Mouse (Mus musculus): ENCODE measurements at regions not wholly inside any gene's neighbourhood (a gene's known extent, or its start where the extent isn't known, plus 50 kb on each side); places are given as distances from the start of the nearest gene placed in this dataset.

GRCm38 (mm10) chr4:105560055-105560454 is 229.6 kb upstream of the Gm12728 start:
- no peak for DNase-seq (ENCODE audit: low spot score in 2 of 2)

DNA sequence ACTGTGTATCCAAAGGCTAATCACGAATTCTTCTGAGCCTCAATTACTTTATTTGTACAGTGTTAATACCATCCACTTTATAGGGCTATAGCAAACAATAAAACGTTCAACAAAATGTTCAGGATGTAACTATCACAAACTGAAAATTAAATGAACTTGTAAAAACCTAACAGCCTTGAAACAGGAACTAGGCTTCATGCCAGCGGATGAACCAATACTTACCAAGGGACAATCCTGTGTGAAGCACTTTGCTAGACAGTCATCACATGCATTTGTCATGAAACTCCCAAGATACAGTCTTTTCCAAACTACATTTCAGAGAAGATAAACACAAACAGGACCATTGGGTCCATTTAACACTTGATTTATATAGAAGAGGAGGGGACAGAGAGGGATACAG is 228.9 kb upstream of the Gm12728 start:
- DNase-seq (ENCODE audit: low spot score in 2 of 2): no peak

GRCm38 (mm10) chr4:105561611-105562010 is 228.1 kb upstream of the Gm12728 start:
- no peak for DNase-seq (ENCODE audit: low spot score in 2 of 2)

DNA sequence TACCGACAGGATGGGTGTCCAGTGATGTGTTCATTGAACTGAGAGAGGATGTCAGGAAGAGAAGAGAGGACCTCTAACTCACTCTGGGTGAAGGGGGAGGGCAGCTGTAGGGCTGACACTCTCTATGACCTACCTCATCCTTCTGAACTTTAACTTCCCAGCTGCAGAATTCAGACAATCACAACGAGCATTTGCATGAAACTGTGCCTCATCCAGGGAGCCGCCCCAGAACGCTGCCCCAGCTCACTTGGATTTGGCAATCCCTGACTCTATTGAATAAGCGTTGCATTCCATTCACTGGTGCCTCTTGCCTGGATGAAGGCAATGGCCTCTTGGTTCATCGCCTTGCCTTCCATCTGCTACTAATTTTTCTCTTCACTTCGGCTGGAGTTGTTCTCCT is 223.9 kb upstream of the Gm12728 start:
- no peak for DNase-seq (ENCODE audit: low spot score in 2 of 2)

DNA sequence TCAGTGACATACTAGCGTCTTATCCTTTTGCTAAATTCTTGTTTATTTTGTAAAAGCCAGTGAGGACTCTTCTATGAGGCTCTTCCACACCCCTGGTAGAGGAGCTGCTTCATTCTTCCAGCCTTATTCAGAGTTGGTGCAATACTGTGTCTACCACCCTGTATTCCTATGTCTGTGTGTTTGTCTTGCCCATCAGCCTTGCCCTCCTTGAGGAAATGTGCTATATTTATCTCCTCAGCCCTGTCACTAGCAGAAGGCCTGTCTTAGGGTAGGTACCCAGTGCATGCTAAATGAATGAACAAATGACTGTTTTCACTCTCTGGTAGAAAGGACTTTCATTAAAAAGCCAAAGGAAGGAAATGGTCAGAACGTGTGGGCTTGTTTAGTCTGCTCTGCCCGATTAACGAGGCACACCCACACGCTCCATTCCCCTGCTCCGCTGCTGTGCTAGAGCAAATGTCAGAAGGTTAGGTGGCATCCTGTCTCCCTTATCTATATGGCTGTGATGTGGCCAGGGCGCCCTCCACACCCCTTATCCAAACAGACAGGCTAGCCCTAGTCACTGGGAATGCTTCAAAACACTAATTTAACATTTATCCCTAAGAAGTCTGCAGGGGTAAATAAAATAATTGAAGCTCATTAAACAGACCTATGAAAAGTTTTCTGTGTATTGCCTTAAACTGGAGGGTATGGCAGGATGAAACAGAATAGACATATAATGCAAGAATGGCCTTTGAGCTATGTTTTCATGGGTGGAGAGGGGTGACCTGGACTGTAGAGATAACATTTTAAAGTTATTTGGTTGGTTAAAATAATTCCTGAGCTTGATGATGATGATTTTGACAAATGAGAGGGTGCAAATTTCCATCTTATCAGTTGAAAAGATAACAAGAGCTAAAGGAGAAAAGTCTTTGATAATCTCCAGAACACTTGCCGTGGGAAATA is 222.9 kb upstream of the Gm12728 start:
- no peak for DNase-seq (ENCODE audit: low spot score in 2 of 2)

DNA sequence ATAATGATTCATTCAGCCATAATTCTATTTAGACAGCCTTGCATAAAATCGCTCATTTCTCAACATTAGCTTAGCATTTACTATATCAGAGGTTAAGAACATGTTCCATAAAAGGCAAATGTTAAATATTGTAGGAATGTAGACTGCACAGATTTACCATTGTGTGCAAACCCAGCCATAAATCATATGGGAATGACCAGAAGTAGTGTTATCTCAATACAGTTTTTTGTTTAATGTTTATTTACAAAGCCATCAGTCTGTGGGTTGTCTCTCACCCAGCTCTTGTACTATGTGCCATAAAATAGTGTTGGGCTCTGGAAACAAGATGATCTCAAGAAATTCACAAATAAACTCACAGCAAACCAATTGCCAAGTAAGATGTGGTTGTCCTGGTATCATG is 220.0 kb upstream of the Gm12728 start:
- no peak for DNase-seq (ENCODE audit: low spot score in 2 of 2)

- DNase-seq (ENCODE audit: low spot score in 2 of 2): no peak
These were observed 214.1 kb upstream of the Gm12728 start for GRCm38 (mm10) chr4:105575550-105575949.

DNA sequence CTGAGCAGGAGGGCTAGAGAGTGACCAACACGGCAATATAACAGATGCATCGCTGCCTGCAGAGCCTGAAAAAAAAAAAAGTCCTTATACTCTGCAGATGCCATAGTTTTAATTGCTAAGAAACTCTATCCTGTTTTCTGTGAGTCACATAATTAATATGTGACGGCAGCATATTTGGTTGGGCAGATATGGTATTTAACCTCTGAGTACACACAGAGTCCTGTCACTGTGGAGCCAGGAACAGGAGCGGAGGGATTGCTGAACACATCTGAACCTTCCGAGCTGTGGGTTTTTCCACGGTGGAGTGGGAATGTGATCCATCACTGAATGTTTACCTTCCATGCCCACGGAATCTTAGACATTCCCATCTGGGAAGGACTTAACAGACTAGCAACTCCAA is 208.7 kb upstream of the Gm12728 start:
- DNase-seq (ENCODE audit: low spot score in 2 of 2): no peak

DNA sequence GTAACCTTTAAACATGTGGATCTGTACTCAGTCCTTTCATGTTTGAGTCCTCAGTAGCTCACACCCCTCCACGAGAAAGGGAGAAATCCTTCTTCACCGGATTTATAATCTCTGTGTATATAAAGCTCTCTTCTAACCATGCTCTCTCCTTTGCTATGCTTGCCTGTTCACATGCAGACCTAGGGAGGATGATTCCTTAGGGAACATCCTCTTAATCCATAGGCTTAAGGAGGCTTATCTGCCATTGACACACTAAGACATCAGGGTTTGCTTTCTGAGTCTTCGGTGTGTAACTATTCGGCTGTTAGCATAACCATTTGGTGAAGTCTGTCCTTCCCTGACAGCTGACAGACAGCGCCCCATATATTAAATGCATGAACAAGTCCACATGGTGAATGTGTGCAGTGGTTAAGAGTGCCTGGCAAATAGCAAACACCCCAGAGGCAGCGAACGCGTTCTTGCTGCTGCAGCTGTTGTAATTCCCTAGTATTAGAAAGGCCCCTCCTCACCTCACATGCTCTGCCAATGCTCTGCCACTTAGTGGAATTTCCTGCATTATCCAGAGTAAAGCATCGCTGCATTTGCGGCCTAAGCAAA is 205.2 kb upstream of the Gm12728 start:
- no peak for DNase-seq (ENCODE audit: low spot score in 2 of 2)

- DNase-seq (ENCODE audit: low spot score in 2 of 2): no peak
These were observed 186.0 kb upstream of the Gm12728 start for GRCm38 (mm10) chr4:105603661-105604060.

GRCm38 (mm10) chr4:105604607-105605006 is 185.1 kb upstream of the Gm12728 start:
- no peak for DNase-seq (ENCODE audit: low spot score in 2 of 2)

DNA sequence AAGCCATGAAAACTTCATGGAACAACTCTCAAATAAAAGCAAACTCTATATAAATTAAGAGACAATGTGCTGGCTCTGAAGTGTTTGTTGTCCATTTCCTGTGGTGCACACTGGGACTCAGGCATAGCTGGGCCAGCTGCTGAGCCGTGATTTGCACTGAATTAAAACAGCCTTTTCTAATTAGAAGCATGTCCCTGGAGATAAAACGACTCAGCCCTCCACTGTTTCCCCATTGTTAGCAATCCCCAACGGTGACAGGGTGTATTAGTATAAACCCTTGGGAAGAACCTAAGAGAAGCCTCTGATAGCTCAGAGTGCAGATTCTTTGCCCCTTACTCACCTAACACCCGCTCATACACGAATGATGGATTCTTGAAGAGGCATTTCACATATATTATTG is 182.9 kb upstream of the Gm12728 start:
- DNase-seq (ENCODE audit: low spot score in 2 of 2): no peak

GRCm38 (mm10) chr4:105610917-105611316 is 178.8 kb upstream of the Gm12728 start:
- DNase-seq (ENCODE audit: low spot score in 2 of 2): no peak

DNA sequence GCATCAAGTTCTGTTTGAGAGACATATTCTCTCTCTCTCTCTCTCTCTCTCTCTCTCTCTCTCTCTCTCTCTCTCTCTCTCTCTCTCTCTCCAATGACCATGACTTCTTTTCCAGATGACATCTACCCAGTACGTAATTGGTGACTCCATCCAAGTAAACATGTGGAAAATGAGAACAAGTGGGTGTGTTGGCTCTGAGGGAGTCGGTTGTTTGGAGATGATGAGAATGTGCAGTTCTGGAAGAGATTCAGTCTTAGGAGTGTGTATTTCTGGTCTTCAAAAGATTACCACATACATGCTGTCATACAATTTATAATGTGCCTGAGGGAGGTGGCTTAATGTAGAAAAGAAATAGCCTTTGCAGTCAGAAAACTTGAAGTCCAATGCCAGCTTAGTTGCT is 175.3 kb upstream of the Gm12728 start:
- DNase-seq (ENCODE audit: low spot score in 2 of 2): no peak

DNA sequence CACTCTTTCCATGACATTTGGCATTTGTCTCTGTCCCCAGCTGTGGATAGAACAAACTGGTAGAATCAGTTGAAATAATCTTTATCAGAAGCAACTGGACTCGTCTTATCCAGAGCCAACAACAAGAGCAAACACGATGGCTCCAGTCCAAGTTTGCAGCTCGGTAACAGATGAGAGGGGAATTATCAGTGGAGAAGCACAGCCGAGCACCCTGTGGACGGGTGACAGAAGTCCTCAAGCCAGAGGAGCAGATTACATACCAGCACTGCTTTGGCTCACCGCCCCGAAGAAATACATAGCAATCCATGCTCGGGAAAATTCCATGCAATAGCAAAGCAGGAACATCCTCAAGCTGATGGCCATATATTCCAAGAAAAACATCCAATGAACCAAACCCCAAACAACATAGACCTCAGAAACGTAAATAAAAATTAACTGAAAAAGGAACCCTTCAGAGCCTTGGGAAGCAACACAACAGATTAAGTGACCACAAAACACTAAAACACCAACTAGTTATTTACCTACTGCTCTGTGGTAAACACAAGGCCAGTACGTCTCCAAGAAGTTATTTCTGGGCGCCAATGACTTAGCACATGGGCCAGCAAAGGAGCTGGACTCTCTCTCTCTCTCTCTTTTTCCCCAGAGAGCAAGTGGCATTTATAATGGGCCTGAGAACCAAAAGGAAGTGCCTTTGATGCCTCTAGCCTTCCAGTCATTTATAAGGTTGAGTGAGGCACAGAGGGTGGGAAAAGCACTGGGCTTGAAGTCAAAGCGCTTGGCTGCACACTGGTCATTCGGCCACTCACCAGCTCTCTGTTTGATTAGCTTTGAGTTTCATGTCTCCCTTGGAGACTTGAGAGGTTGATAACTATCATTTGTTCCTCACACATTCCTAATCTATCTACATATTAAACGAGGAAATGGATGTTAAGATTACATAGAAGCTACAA is 163.0 kb upstream of the Gm12728 start:
- DNase-seq (ENCODE audit: low spot score in 2 of 2): peak in 1 of 2 experiments; percentile 5

DNA sequence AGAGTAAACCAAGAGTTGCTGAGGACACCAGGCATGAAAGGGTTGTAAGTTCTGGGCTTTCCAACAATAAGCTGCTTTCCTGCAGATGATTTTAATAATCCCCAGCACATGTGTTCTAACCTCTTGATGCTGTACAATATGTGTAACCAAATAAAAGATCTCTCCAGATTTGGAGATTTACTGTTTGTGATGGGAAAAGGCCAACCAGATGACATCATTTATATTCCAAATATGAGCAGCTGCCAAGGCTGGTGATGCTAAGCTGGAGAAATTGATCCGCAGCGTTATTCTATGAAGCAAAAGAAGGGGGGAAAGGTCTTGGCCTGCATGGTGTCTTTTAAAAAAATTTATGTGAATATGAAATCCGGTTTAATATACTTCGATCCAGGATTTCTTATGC is 160.1 kb upstream of the Gm12728 start:
- DNase-seq (ENCODE audit: low spot score in 2 of 2): no peak

GRCm38 (mm10) chr4:105630595-105631369 is 158.9 kb upstream of the Gm12728 start:
- no peak for DNase-seq (ENCODE audit: low spot score in 2 of 2)

DNA sequence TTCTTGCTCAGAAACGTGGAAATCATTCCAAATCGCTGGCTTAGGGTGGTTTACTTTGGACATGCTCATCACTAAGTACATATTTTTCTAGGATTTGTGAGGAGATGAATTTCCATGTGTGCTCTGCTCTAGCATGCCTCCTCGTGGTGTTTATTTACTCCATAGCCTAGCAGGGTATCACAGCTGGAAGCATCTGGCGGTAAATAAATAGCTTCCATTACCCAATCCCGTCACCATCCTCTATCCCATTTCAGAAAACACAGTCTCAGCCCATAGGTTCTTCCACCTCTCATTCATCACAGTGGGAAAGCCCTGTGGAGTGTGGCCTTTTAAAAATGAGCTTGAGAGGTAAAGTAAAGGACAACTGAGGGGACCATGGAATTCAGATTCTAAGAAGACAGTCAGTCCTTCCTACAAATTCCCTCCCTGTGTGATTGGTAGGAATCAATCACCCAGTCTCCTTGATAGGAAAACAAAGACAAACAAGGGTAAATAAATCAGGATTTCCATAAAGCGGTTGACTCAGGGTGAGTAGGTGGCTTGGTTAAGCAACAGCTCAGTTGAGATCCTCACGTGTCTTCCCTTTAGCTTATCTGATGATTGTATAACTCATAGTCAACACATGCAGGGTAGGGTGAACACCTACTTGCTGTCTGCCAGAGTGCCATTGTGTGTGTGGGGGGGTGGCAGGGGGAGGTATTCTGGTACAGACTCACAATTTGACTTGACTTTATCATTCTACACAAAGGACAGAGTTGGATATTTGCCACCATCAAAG is 156.9 kb upstream of the Gm12728 start:
- no peak for DNase-seq (ENCODE audit: low spot score in 2 of 2)

- no peak for DNase-seq (ENCODE audit: low spot score in 2 of 2)
These were observed 155.9 kb upstream of the Gm12728 start for GRCm38 (mm10) chr4:105633789-105634188.

GRCm38 (mm10) chr4:105640793-105641192 is 148.9 kb upstream of the Gm12728 start:
- no peak for DNase-seq (ENCODE audit: low spot score in 2 of 2)

DNA sequence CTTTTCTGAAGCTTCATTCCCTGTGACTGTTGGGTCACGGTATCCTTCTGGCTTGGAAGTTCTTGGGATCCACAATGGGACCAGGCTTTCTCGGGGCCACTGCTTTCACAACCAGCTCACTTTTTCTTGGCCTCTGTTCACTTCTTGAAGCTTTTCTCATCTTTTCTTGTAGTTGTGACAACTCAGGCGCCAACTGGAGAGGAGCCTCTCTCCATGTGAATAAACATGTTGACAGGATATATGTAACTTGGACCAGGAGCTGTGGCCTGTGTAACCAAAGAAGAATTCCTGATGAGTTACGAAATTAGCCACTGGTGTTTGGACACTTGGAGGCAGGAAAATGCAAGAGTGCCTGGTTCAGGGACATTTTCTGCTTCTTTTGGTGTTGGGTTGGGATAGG is 148.1 kb upstream of the Gm12728 start:
- DNase-seq (ENCODE audit: low spot score in 2 of 2): no peak

All from frontal cortex, postnatal 14 days (tissue).